Mouse (Mus musculus): ENCODE measurements around the gene Zcchc24.

The Zcchc24 gene

GRCm38 (mm10) chr14:25663649-25664309, 105.1 kb downstream of the Zcchc24 start:
- no peak for DNase-seq

Data from liver (tissue).